Mouse (Mus musculus) lung, embryonic 16.5 days (tissue): ENCODE data around the gene Il12a. TPM values are rescaled to one million over a fixed set of nuclear protein-coding genes. Genes with fewer than 3 reads are reported as not detected.
"Not testable (repeated sequence)": the region's sequence is repeated elsewhere in the genome, so short reads cannot be mapped to it uniquely, and the experiment has no call there.

Experiments
- ATAC-seq: fragments of 200-750 bp; cut with Nextera tagmentation; 2 replicates; pipeline ENCODE4 v1.8.0; 2017; ENCODE audit warnings: low read depth, mild to moderate bottlenecking, moderate library complexity
- H3K27ac ChIP-seq: fragments of 300-500 bp; sonication (generic); 2 replicates; pipeline ENCODE4 v1.5.1; 2014; ENCODE audit warnings: mild to moderate bottlenecking, control low read depth, low read length
- H3K27me3 ChIP-seq: fragments of 300-500 bp; sonication (generic); 2 replicates; pipeline ENCODE4 v1.6.1; 2014; ENCODE audit warnings: low read depth, low read length, mixed read lengths; ENCODE audit not compliant: control insufficient read depth, insufficient read depth
- H3K36me3 ChIP-seq: fragments of 300-500 bp; sonication (generic); 2 replicates; pipeline ENCODE4 v1.6.1; 2014; ENCODE audit warnings: low read length; ENCODE audit not compliant: control insufficient read depth, insufficient read depth
- H3K4me1 ChIP-seq: fragments of 300-500 bp; sonication (generic); replicated peaks from 2 replicates; pipeline ENCODE4 v1.6.1; 2014; ENCODE audit warnings: low read length, mixed read lengths; ENCODE audit not compliant: control insufficient read depth, insufficient read depth
- H3K4me2 ChIP-seq: fragments of 300-500 bp; sonication (generic); 2 replicates; pipeline ENCODE4 v1.6.1; 2014; ENCODE audit warnings: low read depth, low read length, control low read depth
- H3K4me3 ChIP-seq: fragments of 300-500 bp; sonication (generic); 2 replicates; pipeline ENCODE4 v1.5.1; 2014; ENCODE audit warnings: mild to moderate bottlenecking, low read length, control low read depth
- H3K9ac ChIP-seq: fragments of 300-500 bp; sonication (generic); 2 replicates; pipeline ENCODE4 v1.6.1; 2014; ENCODE audit warnings: low read length, control low read depth
- H3K9me3 ChIP-seq: fragments of 300-500 bp; sonication (generic); 2 replicates; pipeline ENCODE4 v1.6.1; 2016; ENCODE audit warnings: low read length; ENCODE audit not compliant: control insufficient read depth
- WGBS: fragments of 180-500 bp; shearing (Covaris S2); extraction: QIAGEN DNeasy Blood & Tissue Kit; methylation state at CpG from one replicate; pipeline ENCODE4 v1.1.7; 2014; 5-methylcytosine and 5-hydroxymethylcytosine counted together
- polyA plus RNA-seq: library from polyadenylated mRNA; unstranded; fragments of >200 nt; fragmentation: Nextera tagmentation; extraction: Ambion mirVana; gene quantifications from 2 replicates; pipeline ENCODE4 v1.2.1, GENCODE M21; 2015

The Il12a gene
- polyA plus RNA-seq, 1 experiment from 2014 or later = 0.33 TPM

GRCm38 (mm10) chr3:68745033-68745432, 54.6 kb downstream of the Il12a start:
- Histone ChIP-seq H3K27ac (no peak overlapping the region), H3K4me3 (no peak overlapping the region), H3K27me3 (no peaks in the 10 kb centered on the region), H3K4me2 (no peak overlapping the region), H3K36me3 (no peaks in the 10 kb centered on the region), H3K9ac (no peak overlapping the region), H3K9me3 (no peaks in the 10 kb centered on the region), H3K4me1 (peaks cover 4% of the 10 kb centered on the region; the same call in 1 of the 2 replicates)
- WGBS = 74% methylated on average over 5 of the region's 5 CpGs
- ATAC-seq = no peak

DNA sequence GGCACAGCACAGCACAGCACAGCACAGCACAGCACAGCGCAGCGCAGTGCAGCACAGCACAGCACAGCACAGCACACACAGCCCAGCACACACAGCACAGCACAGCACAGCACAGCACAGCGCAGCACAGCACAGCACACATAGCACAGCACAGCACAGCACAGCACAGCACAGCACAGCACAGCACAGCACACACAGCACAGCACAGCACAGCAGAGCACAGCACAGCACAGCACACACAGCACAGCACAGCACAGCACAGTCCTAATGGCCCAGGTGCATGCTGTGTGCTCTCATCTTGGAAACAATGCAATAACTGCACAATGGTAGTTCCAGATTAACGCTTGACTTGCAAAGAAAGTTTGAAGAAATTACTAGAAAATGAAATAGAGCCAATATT, 55.8 kb downstream of the Il12a start:
- H3K27ac ChIP-seq, H3K36me3 ChIP-seq, H3K9ac ChIP-seq, H3K9me3 ChIP-seq, ATAC-seq, H3K4me2 ChIP-seq, H3K4me1 ChIP-seq, H3K4me3 ChIP-seq, H3K27me3 ChIP-seq: not testable (repeated sequence)
- 91% methylated on average over 4 of the region's 4 CpGs for WGBS

Other genes starting within 250 kb of the Il12a start
- 0.34 and 0.46 TPM in 2 replicates for gene 1110032F04Rik, start 178.9 kb downstream of the Il12a start, polyA plus RNA-seq